Mouse (Mus musculus): ENCODE measurements at regions not wholly inside any gene's neighbourhood (a gene's known extent, or its start where the extent isn't known, plus 50 kb on each side); places are given as distances from the start of the nearest gene placed in this dataset.

DNA sequence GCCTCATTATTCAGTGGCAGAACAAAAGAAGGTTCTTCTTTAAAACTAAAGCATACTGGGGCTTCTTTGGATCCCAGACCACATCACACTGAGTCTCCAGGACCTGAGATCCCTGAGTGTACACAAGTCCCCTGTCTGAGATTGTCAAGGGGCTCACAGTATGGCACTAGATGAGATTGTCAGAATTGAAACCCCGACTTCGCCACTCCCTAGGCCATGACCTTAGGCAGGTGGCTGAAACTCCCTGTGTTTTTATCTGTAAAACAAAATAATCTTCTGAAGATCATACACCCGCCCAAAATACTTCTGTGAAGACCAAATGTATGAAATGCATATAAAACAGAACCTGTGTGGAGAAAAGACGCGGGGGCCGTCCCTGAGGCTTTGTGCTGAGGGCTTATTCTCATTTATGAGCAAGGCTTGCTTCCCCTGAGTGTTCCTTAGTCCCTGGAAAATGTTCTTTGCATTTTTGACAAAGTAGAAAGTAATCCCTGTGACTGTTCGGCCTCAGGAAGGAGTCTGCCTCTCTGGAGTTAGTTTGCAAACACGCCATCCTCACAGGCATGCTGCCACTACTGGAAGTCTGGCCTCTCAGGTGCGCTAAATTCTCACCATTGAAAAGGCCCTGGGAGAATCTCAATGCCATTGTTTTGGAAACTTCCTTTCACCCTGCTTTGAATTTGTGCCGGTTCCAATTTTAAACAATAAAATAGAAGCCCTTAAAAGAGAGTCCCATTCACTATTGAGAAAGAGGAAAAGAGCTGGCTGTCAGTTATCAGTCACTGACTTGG is 73.3 kb upstream of the Prep start:
- Histone ChIP-seq H3K36me3 (replicated peaks) (no peaks in the 10 kb centered on the region), H3K27me3 (ENCODE audit: insufficient read depth, low read length) (no peaks in the 10 kb centered on the region), H3K4me3 (ENCODE audit: low read depth, low read length) (no peak overlapping the region), H3K4me1 (ENCODE audit: insufficient read depth, low read depth, low read length) (peaks cover 10% of the 10 kb centered on the region), H3K9me3 (replicated peaks) (no peaks in the 10 kb centered on the region)
- no peak for ATAC-seq (ENCODE audit: extremely low read depth, insufficient number of reproducible peaks, low FRiP score, poor library complexity, severe bottlenecking)
- DNase-seq (ENCODE audit: low spot score), result no peak
- TF ChIP-seq CTCF (IDR thresholded peaks at IDR 0.05; ENCODE audit: low read depth, low read length) (no peak), POLR2AphosphoS5 (IDR thresholded peaks at IDR 0.05; ENCODE audit: insufficient replicate concordance, low read depth, low read length) (no peak)

DNA sequence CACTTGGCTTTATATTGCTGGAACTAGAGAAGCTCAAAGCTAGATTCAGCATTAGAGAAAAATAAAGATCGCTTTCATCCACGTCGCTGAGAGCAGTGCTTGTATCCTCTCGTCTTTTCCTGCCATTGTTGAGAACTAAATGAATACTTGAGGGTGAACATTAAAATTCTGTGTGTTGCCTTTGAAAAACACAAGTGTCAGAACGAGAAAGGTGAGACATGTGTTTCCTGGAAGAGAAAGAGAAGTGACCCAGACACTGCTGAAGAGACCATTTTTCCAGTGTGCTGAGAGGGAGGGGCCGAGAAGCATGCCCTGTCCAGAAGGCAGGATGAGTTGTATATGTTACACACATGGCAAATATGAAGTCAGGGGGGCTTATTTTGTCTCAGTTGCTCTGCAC is 77.5 kb upstream of the Prep start:
- Histone ChIP-seq H3K4me3 (ENCODE audit: low read depth, low read length) (no peak overlapping the region), H3K4me1 (ENCODE audit: insufficient read depth, low read depth, low read length) (peaks cover 2% of the 10 kb centered on the region; the same call in 1 of the 2 replicates), H3K27me3 (ENCODE audit: insufficient read depth, low read length) (no peaks in the 10 kb centered on the region; the same call in 1 of the 2 replicates), H3K9me3 (replicated peaks) (no peaks in the 10 kb centered on the region), H3K36me3 (replicated peaks) (no peaks in the 10 kb centered on the region)
- no peak for TF ChIP-seq POLR2AphosphoS5 (IDR thresholded peaks at IDR 0.05; ENCODE audit: insufficient replicate concordance, low read depth, low read length)
- TF ChIP-seq GATA2 (IDR thresholded peaks at IDR 0.05; ENCODE audit: borderline replicate concordance, low read depth, low read length), result no peak
- TF ChIP-seq TAL1 (conservative IDR thresholded peaks at IDR 0.05; ENCODE audit: low read depth, low read length), result no peak
- no peak for TF ChIP-seq GATA1 (IDR thresholded peaks at IDR 0.05; ENCODE audit: borderline replicate concordance, low read length)
- TF ChIP-seq CTCF (IDR thresholded peaks at IDR 0.05; ENCODE audit: low read depth, low read length), result no peak
- ATAC-seq (ENCODE audit: extremely low read depth, insufficient number of reproducible peaks, low FRiP score, poor library complexity, severe bottlenecking), result no peak
- DNase-seq (ENCODE audit: low spot score), result no peak

DNA sequence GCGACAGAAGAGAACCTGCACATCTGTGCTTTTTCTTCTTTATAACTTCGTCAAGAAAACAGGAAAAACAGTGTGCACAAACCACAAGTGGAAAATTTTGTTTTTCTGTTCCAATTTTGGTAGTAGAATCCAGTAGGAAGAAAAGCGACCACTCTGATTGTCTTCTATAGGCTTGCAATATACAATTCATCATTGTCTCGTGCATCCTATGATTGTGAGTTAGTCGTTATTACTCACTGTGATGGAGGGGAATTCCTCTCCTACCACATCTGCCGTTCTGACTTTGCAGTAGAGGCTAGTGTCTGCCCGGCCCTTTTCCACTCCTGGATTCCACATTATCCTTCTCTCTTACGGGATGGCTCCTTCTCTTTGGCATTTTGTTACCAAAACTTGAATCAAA is 78.2 kb upstream of the Prep start:
- H3K27me3 ChIP-seq (ENCODE audit: insufficient read depth, low read length), result no peaks in the 10 kb centered on the region; the same call in 1 of the 2 replicates
- ATAC-seq (ENCODE audit: extremely low read depth, insufficient number of reproducible peaks, low FRiP score, poor library complexity, severe bottlenecking), result no peak
- H3K9me3 ChIP-seq (replicated peaks), result no peaks in the 10 kb centered on the region
- H3K4me3 ChIP-seq (ENCODE audit: low read depth, low read length), result no peak overlapping the region
- no peaks in the 10 kb centered on the region for H3K36me3 ChIP-seq (replicated peaks)
- no peaks in the 10 kb centered on the region for H3K4me1 ChIP-seq (ENCODE audit: insufficient read depth, low read depth, low read length)
- no peak for DNase-seq (ENCODE audit: low spot score)
- TF ChIP-seq TAL1 (conservative IDR thresholded peaks at IDR 0.05; ENCODE audit: low read depth, low read length), result no peak
- no peak for TF ChIP-seq CTCF (IDR thresholded peaks at IDR 0.05; ENCODE audit: low read depth, low read length)
- TF ChIP-seq GATA1 (IDR thresholded peaks at IDR 0.05; ENCODE audit: borderline replicate concordance, low read length), result no peak
- TF ChIP-seq GATA2 (IDR thresholded peaks at IDR 0.05; ENCODE audit: borderline replicate concordance, low read depth, low read length), result no peak
- TF ChIP-seq POLR2AphosphoS5 (IDR thresholded peaks at IDR 0.05; ENCODE audit: insufficient replicate concordance, low read depth, low read length), result no peak

DNA sequence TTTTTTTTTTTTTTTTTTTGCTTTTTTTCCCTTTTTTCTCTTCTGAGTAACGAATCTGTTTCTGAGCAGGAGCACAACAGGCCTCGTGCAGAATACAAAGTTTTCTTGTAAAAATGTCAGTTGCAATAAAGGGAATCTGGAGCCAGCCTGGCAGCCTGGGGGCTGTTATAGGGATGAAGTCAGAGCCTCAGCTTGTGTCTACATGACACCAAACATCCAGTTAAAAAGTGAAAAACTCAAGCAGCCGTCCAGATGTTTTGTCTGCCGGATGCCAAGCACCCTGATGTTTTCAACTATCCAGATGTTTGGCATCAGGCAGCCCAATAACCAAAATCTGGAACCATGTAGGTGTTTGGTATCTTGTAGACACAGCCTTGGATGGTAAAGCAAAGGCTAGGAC is 79.4 kb upstream of the Prep start:
- Histone ChIP-seq H3K36me3 (replicated peaks) (no peaks in the 10 kb centered on the region), H3K9me3 (replicated peaks) (no peaks in the 10 kb centered on the region), H3K4me3 (ENCODE audit: low read depth, low read length) (no peak overlapping the region), H3K27me3 (ENCODE audit: insufficient read depth, low read length) (no peaks in the 10 kb centered on the region; the same call in 1 of the 2 replicates), H3K4me1 (ENCODE audit: insufficient read depth, low read depth, low read length) (no peaks in the 10 kb centered on the region)
- ATAC-seq (ENCODE audit: extremely low read depth, insufficient number of reproducible peaks, low FRiP score, poor library complexity, severe bottlenecking) (no peak), DNase-seq (ENCODE audit: low spot score) (no peak)
- TF ChIP-seq GATA1 (IDR thresholded peaks at IDR 0.05; ENCODE audit: borderline replicate concordance, low read length) (no peak), GATA2 (IDR thresholded peaks at IDR 0.05; ENCODE audit: borderline replicate concordance, low read depth, low read length) (no peak), TAL1 (conservative IDR thresholded peaks at IDR 0.05; ENCODE audit: low read depth, low read length) (no peak), CTCF (IDR thresholded peaks at IDR 0.05; ENCODE audit: low read depth, low read length) (no peak), POLR2AphosphoS5 (IDR thresholded peaks at IDR 0.05; ENCODE audit: insufficient replicate concordance, low read depth, low read length) (no peak)

DNA sequence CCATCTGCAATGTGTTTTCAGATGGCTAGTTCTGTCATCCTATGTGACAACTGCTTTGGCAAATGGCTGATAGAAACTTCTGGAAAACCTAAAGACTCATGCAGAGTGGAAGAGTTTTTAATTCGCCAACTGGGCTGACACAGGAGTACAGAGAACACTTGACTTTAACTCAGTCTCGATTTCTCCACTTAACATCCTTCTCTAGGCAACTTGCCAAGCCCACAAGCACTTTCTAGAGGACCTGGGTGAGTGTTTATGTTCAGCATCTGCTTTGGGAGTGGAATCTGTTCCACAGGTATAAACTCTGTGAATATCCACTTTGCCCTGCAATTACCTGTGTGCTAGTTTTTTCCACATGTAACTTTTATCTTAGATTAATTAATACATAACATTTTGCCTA is 85.1 kb upstream of the Prep start:
- H3K27me3 ChIP-seq (ENCODE audit: insufficient read depth, low read length), result no peaks in the 10 kb centered on the region; the same call in 1 of the 2 replicates
- ATAC-seq (ENCODE audit: extremely low read depth, insufficient number of reproducible peaks, low FRiP score, poor library complexity, severe bottlenecking) (no peak), DNase-seq (ENCODE audit: low spot score) (no peak)
- no peaks in the 10 kb centered on the region for H3K4me1 ChIP-seq (ENCODE audit: insufficient read depth, low read depth, low read length)
- no peak for TF ChIP-seq TAL1 (conservative IDR thresholded peaks at IDR 0.05; ENCODE audit: low read depth, low read length)
- no peak for TF ChIP-seq CTCF (IDR thresholded peaks at IDR 0.05; ENCODE audit: low read depth, low read length)
- no peak for TF ChIP-seq GATA1 (IDR thresholded peaks at IDR 0.05; ENCODE audit: borderline replicate concordance, low read length)
- TF ChIP-seq GATA2 (IDR thresholded peaks at IDR 0.05; ENCODE audit: borderline replicate concordance, low read depth, low read length), result no peak
- TF ChIP-seq POLR2AphosphoS5 (IDR thresholded peaks at IDR 0.05; ENCODE audit: insufficient replicate concordance, low read depth, low read length), result no peak
- H3K9me3 ChIP-seq (replicated peaks), result no peaks in the 10 kb centered on the region
- no peak overlapping the region for H3K4me3 ChIP-seq (ENCODE audit: low read depth, low read length)
- H3K36me3 ChIP-seq (replicated peaks), result no peaks in the 10 kb centered on the region

DNA sequence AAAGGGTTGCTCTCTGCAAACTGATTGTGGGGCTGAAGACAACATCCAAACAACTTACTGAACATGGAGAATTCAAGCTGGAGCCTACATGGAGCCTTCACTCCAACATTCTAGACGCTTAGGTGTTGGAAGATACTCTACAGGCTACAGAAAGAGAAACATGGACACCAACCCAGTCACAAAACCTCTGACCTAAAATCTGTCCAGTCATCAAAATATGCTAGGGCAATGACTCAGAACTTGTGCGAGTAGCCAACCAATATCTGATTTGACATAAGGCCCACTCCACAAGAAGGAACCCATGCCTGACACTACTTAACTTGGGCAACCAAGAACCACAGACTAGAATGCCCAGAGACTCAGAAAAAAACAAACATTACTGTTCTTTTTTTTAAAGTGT is 90.2 kb upstream of the Prep start:
- no peak for TF ChIP-seq GATA2 (IDR thresholded peaks at IDR 0.05; ENCODE audit: borderline replicate concordance, low read depth, low read length)
- no peak for TF ChIP-seq POLR2AphosphoS5 (IDR thresholded peaks at IDR 0.05; ENCODE audit: insufficient replicate concordance, low read depth, low read length)
- TF ChIP-seq TAL1 (conservative IDR thresholded peaks at IDR 0.05; ENCODE audit: low read depth, low read length), result no peak
- no peak for TF ChIP-seq CTCF (IDR thresholded peaks at IDR 0.05; ENCODE audit: low read depth, low read length)
- no peak for TF ChIP-seq GATA1 (IDR thresholded peaks at IDR 0.05; ENCODE audit: borderline replicate concordance, low read length)
- no peak for ATAC-seq (ENCODE audit: extremely low read depth, insufficient number of reproducible peaks, low FRiP score, poor library complexity, severe bottlenecking)
- Histone ChIP-seq H3K4me1 (ENCODE audit: insufficient read depth, low read depth, low read length) (no peaks in the 10 kb centered on the region), H3K36me3 (replicated peaks) (no peaks in the 10 kb centered on the region), H3K27me3 (ENCODE audit: insufficient read depth, low read length) (peaks cover 2% of the 10 kb centered on the region; the same call in 1 of the 2 replicates), H3K4me3 (ENCODE audit: low read depth, low read length) (no peak overlapping the region), H3K9me3 (replicated peaks) (no peaks in the 10 kb centered on the region)
- DNase-seq (ENCODE audit: low spot score), result no peak
